ENCODE assay signal across 21 mouse cellular contexts in the genomic region with DNA sequence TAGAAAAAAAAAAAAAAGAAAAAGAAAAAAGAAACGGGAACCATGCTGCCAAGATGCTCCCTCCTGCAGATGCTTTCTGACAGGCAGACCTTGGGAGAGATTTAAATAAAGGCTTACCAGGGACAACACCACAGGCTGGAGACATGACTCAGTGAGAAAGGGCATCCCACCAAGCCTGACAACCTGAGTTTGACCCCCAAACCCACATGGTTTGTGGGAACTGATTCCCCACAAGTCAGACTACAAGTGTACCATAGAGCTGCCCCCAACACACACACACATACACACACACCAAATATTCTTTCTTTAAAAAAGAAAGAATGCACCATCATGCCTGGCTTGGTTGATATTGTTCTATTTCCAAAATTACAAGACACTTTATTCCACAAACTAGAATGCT. TPM values are rescaled to one million over a fixed set of nuclear protein-coding genes. Genes with fewer than 3 reads are reported as not detected.
"Had no signal": no experiment of that assay in that cellular context is flagged by ENCODE, and none has a peak within 500 bp of the region (broad histone marks: within the 10 kb centered on the region; RNA-seq: fewer than 3 reads in every experiment).

No protein-coding gene starts in this region.

- H3K4me3 ChIP-seq: kidney, embryonic 15.5 days; left cerebral cortex, adult 2 months; limb, embryonic 12.5 days; limb, embryonic 15.5 days; neural tube, embryonic 12.5 days; stomach, embryonic 15.5 days had no signal

- H3K9me3 ChIP-seq: kidney, embryonic 15.5 days; limb, embryonic 12.5 days; limb, embryonic 15.5 days; neural tube, embryonic 12.5 days; stomach, embryonic 15.5 days had no signal

- H3K4me2 ChIP-seq: kidney, embryonic 15.5 days; limb, embryonic 12.5 days; limb, embryonic 15.5 days; liver, embryonic 11.5 days; lung, embryonic 14.5 days; neural tube, embryonic 12.5 days; stomach, embryonic 15.5 days had no signal

- H3K4me1 ChIP-seq: limb, embryonic 12.5 days; limb, embryonic 15.5 days; neural tube, embryonic 12.5 days; stomach, embryonic 15.5 days had no signal

- H3K27me3 ChIP-seq: kidney, embryonic 15.5 days; limb, embryonic 12.5 days; limb, embryonic 15.5 days; neural tube, embryonic 12.5 days; stomach, embryonic 15.5 days had no signal

- DNase-seq: kidney, postnatal 10 days; kidney, postnatal 36 days; layer of hippocampus, postnatal 36 days; lung, embryonic 14.5 days; midbrain, embryonic 14.5 days; retina, postnatal 1 day; right cerebral cortex, postnatal 25 days; spleen, adult 18-20 months; thymus, postnatal 25 days had no signal

- H3K27ac ChIP-seq: left cerebral cortex, adult 2 months; limb, embryonic 12.5 days; limb, embryonic 15.5 days; liver, embryonic 14.5 days; macrophage; neural tube, embryonic 12.5 days; stomach, embryonic 15.5 days had no signal

- ATAC-seq: liver, postnatal 0 days; lung, postnatal 0 days had no signal

- H3K36me3 ChIP-seq: kidney, embryonic 15.5 days; limb, embryonic 12.5 days; limb, embryonic 15.5 days; neural tube, embryonic 12.5 days; stomach, embryonic 15.5 days had no signal

- H3K9ac ChIP-seq: kidney, embryonic 15.5 days; limb, embryonic 12.5 days; limb, embryonic 15.5 days; liver, embryonic 14.5 days; liver, postnatal 0 days; lung, embryonic 14.5 days; neural tube, embryonic 12.5 days; stomach, embryonic 15.5 days had no signal

RNA-seq across cellular contexts. Expression of gene Bcat1, which starts 11.9 kb away (rescaled TPM):
- total RNA-seq: neutrophil, adult 5-6 weeks had no signal
- polyA plus RNA-seq: macrophage had no signal
